Mouse (Mus musculus): ENCODE measurements at regions not wholly inside any gene's neighbourhood (a gene's known extent, or its start where the extent isn't known, plus 50 kb on each side); places are given as distances from the start of the nearest gene placed in this dataset.

DNA sequence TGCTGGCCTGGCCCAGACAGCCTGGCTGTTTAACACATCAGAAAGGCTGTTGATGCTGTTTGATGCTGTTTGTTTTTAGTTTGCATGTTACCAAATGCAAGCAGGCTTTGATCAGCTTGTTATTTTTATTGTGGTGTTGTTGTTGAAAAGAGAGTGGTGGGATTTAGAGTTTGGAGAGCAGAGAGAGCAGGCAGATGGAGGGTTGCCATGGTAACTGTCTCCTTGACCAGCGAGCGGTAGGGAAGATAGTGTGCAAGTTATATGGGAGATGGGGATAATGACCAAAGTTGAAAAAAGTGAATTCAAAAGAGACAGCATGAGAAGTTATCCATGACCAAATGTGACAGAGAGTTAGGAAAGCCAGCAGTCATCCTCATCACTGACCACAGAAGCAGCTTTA, 83.3 kb downstream of the Cmc2 start:
- no peak for DNase-seq

- no peak for DNase-seq
Measured at GRCm38 (mm10) chr8:116832181-116832580, 89.1 kb downstream of the Cmc2 start.

GRCm38 (mm10) chr8:116829631-116830030, 91.6 kb downstream of the Cmc2 start:
- no peak for DNase-seq

DNA sequence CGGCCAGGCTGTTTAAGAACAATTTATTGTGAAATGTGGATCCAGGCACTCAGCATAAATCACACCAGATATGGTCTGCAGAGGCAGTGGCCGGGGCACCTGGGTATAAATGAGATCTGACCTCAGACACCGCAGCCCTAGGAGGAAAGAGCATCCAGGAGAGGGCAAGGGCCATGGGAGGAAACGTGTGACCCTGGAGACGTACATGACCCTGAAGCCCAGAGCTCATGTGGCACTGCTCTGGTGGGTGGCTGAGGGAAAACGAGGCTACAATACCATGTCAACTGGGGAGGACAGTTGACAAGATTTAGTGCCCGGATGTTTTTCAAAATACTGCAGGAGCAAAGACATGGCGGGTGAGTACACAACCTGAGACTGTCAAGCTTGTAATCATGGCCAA, 93.0 kb downstream of the Cmc2 start:
- no peak for DNase-seq

DNA sequence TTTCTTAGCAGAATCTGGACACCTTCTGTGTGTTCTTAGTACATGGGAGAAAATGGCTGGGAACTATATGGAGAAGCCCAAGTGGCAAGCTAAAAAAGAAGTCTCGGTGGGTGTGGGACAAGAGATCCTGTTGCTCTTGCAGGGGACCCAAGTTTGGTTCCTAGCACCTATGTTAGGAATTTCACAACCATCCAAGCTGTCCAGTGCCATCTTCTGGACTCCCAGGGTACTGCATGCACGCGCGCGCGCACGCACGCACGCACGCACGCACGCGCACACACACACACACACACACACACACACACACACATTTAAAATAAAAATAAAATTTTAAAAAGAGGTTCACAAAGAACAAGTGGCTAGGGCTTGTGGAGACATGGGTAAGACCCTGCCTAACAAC, 94.1 kb downstream of the Cmc2 start:
- no peak for DNase-seq

- DNase-seq, result peak; percentile 17
Measured at GRCm38 (mm10) chr8:116814118-116814851, 81.5 kb upstream of the Cdyl2 start.

DNA sequence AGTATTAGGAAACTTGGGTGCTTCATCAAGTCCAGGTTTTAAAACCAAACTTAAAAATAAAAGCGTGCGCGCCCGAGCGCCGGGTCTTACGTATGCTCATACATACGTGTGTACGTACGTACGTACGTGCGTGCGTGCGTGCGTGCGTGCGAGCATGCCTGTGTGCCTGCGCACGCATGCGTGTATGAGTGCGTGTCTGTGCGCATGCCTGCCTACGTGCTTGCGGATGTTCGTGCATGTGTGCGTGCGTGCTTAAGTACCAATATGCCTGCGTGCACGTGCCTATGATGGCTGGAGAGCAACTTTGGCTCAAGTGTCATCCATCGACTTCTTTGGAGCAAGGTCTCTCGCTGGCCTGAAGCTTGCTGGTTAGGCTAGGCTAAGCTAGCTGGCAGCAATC, 68.5 kb upstream of the Cdyl2 start:
- no peak for DNase-seq

GRCm38 (mm10) chr8:116800636-116801035, 67.8 kb upstream of the Cdyl2 start:
- no peak for DNase-seq

- DNase-seq, result no peak
Measured at GRCm38 (mm10) chr8:116798981-116799380, 66.2 kb upstream of the Cdyl2 start.

GRCm38 (mm10) chr8:116795713-116796112, 62.9 kb upstream of the Cdyl2 start:
- no peak for DNase-seq

DNA sequence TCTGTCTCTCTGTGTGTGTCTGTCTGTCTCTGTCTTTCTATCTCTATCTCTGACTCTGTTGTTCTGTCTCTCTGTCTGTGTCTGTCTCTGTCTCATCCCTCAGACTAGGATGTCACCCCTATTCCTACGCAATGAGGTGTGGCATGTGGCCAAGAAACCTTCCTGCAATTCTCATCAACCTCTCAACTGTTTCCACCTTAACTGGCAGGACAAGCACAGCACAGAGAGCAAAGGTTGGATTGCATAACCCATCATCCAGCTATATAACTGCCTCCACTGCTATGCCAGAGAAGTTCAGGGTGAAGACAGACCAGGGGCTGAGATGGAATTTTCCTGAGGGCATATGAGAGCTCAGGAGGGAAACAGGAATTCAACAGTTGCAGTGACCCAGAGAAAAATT, 60.3 kb upstream of the Cdyl2 start:
- DNase-seq, result no peak

DNA sequence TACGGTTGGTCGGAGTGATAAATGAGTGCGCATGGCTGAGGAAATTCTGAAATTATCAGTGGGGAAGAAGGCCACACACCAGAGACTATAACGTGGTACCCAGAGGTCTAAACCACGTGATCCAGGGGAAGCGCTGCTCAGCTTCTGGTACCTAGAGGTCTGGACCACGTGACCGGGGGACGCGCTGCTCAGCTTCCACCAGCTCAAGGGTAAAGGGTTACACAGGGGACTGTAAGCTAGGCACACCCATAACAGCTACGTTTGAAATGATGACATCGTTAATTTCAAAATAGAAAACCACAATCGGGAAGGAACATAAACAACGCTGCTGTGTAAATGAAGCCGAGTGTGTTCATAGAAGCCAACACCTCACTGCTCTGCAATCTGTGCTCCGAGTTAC, 57.5 kb upstream of the Cdyl2 start:
- DNase-seq, result no peak

Data from right cerebral cortex, postnatal 14 days (tissue).